Mouse (Mus musculus) erythroblast, adult 5-6 weeks (primary cell): Measurements from ENCODE around the gene Usp16. TPM values are rescaled to one million over a fixed set of nuclear protein-coding genes. Genes with fewer than 3 reads are reported as not detected.

Experiments used
- total RNA-seq, 2 experiments: library from RNA; stranded (forward) in 1 of 2; stranded (reverse) in 1 of 2; fragments of 150-400 nt in 1 of 2; fragments of 200-764, 138-1000 nt in 1 of 2; gene quantifications; 2 replicates each; pipeline versions ENCODE4 v1.2.3 to v1.2.4; 2015 to 2017; ENCODE audit warnings: low replicate concordance in 2 of 2

The Usp16 gene
- total RNA-seq, 2 experiments from 2014 or later: 9.0 to 52.5 TPM

Other genes with a start within 250 kb of the Usp16 start
- gene N6amt1, start 100.5 kb upstream of the Usp16 start, total RNA-seq (2015; ENCODE audit: low replicate concordance): 3.3 and 6.9 TPM in 2 replicates
- gene N6amt1, start 100.5 kb upstream of the Usp16 start, total RNA-seq (2017; ENCODE audit: low replicate concordance): 0.43 and 3.6 TPM in 2 replicates
- 4.2 and 7.1 TPM in 2 replicates for gene Ltn1, start 22.1 kb upstream of the Usp16 start, total RNA-seq (2015; ENCODE audit: low replicate concordance)
- 8.2 and 8.5 TPM in 2 replicates for gene Ltn1, start 22.1 kb upstream of the Usp16 start, total RNA-seq (2017; ENCODE audit: low replicate concordance)
- 0.38 and 3.3 TPM in 2 replicates for gene Rwdd2b, start 14.1 kb upstream of the Usp16 start, total RNA-seq (2015; ENCODE audit: low replicate concordance)
- 1.7 and 3.0 TPM in 2 replicates for gene Rwdd2b, start 14.1 kb upstream of the Usp16 start, total RNA-seq (2017; ENCODE audit: low replicate concordance)
- 81.5 and 105 TPM in 2 replicates for gene Cct8, start 41.2 kb downstream of the Usp16 start, total RNA-seq (2015; ENCODE audit: low replicate concordance)
- gene Cct8, start 41.2 kb downstream of the Usp16 start, total RNA-seq (2017; ENCODE audit: low replicate concordance): 130 and 164 TPM in 2 replicates
- not detected in 2 replicates for gene Map3k7cl, start 98.6 kb downstream of the Usp16 start, total RNA-seq (2015; ENCODE audit: low replicate concordance)
- not detected in 2 replicates for gene Map3k7cl, start 98.6 kb downstream of the Usp16 start, total RNA-seq (2017; ENCODE audit: low replicate concordance)
- 25.7 and 53.4 TPM in 2 replicates for gene Bach1, start 244.2 kb downstream of the Usp16 start, total RNA-seq (2015; ENCODE audit: low replicate concordance)
- gene Bach1, start 244.2 kb downstream of the Usp16 start, total RNA-seq (2017; ENCODE audit: low replicate concordance): 57.3 and 58.4 TPM in 2 replicates